Mouse (Mus musculus): ENCODE results near the gene St3gal3. TPM values are rescaled to one million over a fixed set of nuclear protein-coding genes. Genes with fewer than 3 reads are reported as not detected.

St3gal3 gene
- polyA plus RNA-seq, 1 experiment from 2014 or later = 1.6 TPM

GRCm38 (mm10) chr4:117890031-117890430 is 244.7 kb downstream of the St3gal3 start:
- no peak overlapping the region for H3K9ac ChIP-seq
- H3K9me3 ChIP-seq (replicated peaks) = no peaks in the 10 kb centered on the region
- peaks cover 44% of the 10 kb centered on the region for H3K36me3 ChIP-seq
- peaks cover 40% of the 10 kb centered on the region for H3K4me1 ChIP-seq (replicated peaks)
- no peak overlapping the region for H3K4me3 ChIP-seq (replicated peaks)
- no peak overlapping the region for H3K27ac ChIP-seq
- ATAC-seq (ENCODE audit: low read depth) (no peak), DNase-seq (no peak)
- no peaks in the 10 kb centered on the region for H3K27me3 ChIP-seq
- 82% methylated on average over 14 of the region's 14 CpGs for WGBS (ENCODE audit: insufficient replicate concordance)
- H3K4me2 ChIP-seq = no peak overlapping the region

GRCm38 (mm10) chr4:117889471-117889870 is 245.2 kb downstream of the St3gal3 start:
- H3K4me3 ChIP-seq (replicated peaks) = no peak overlapping the region
- H3K27ac ChIP-seq = no peak overlapping the region
- DNase-seq = no peak
- H3K9me3 ChIP-seq (replicated peaks) = no peaks in the 10 kb centered on the region
- peaks cover 45% of the 10 kb centered on the region for H3K4me1 ChIP-seq (replicated peaks)
- H3K27me3 ChIP-seq = peaks cover under 1% of the 10 kb centered on the region; the same call in 1 of the 2 replicates
- H3K4me2 ChIP-seq = no peak overlapping the region
- no peak overlapping the region for H3K9ac ChIP-seq
- ATAC-seq (ENCODE audit: low read depth) = no peak
- peaks cover 44% of the 10 kb centered on the region for H3K36me3 ChIP-seq
- WGBS (ENCODE audit: insufficient replicate concordance) = 80% methylated on average over 15 of the region's 15 CpGs

- Histone ChIP-seq H3K9ac (peak overlapping the region; percentile 97; the same call in 1 of the 2 replicates), H3K27me3 (peaks cover 16% of the 10 kb centered on the region), H3K27ac (peak overlapping the region; percentile 34), H3K4me2 (peak overlapping the region; percentile 88), H3K36me3 (peaks cover 44% of the 10 kb centered on the region), H3K9me3 (replicated peaks) (no peaks in the 10 kb centered on the region), H3K4me3 (replicated peaks) (peak overlapping the region; percentile 91), H3K4me1 (replicated peaks) (peaks cover 61% of the 10 kb centered on the region)
- DNase-seq (no peak), ATAC-seq (ENCODE audit: low read depth) (no peak)
- WGBS (ENCODE audit: insufficient replicate concordance) = 63% methylated on average over 2 of the region's 2 CpGs
Measured at GRCm38 (mm10) chr4:117887920-117888319, 246.8 kb downstream of the St3gal3 start.

- ATAC-seq (ENCODE audit: low read depth) (peak; percentile 87), DNase-seq (peak; percentile 91)
- no peaks in the 10 kb centered on the region for H3K9me3 ChIP-seq (replicated peaks)
- peak within 1 kb of the TSS; percentile 97 for H3K9ac ChIP-seq
- peak within 1 kb of the TSS; percentile 88 for H3K4me2 ChIP-seq
- peaks cover 24% of the 10 kb centered on the region for H3K27me3 ChIP-seq
- peaks cover 44% of the 10 kb centered on the region for H3K36me3 ChIP-seq
- WGBS (ENCODE audit: insufficient replicate concordance) = under 1% methylated on average over 37 of the region's 37 CpGs
- H3K4me1 ChIP-seq (replicated peaks) = peaks cover 63% of the 10 kb centered on the region
- peak within 1 kb of the TSS; percentile 91 for H3K4me3 ChIP-seq (replicated peaks)
- peak within 1 kb of the TSS; percentile 89 for H3K27ac ChIP-seq
Measured at GRCm38 (mm10) chr4:117887133-117887532, 247.6 kb downstream of the St3gal3 start, which contains the start of gene Atp6v0b. Gene Atp6v0b (minus strand): TSS chr4:117887333.

- Histone ChIP-seq H3K9me3 (replicated peaks) (no peaks in the 10 kb centered on the region), H3K4me1 (replicated peaks) (peaks cover 62% of the 10 kb centered on the region), H3K4me2 (peak overlapping the region; percentile 88), H3K9ac (peak overlapping the region; percentile 97), H3K36me3 (peaks cover 44% of the 10 kb centered on the region), H3K4me3 (replicated peaks) (peak overlapping the region; percentile 91), H3K27ac (peak overlapping the region; percentile 89), H3K27me3 (peaks cover 28% of the 10 kb centered on the region)
- ATAC-seq (ENCODE audit: low read depth) (peak; percentile 39), DNase-seq (peak; percentile 41)
- WGBS (ENCODE audit: insufficient replicate concordance) = under 1% methylated on average over 24 of the region's 24 CpGs
Measured at GRCm38 (mm10) chr4:117886644-117887043, 248.1 kb downstream of the St3gal3 start.

- no peak for ATAC-seq (ENCODE audit: low read depth)
- no peak for DNase-seq
- Histone ChIP-seq H3K27ac (peak overlapping the region; percentile 89), H3K36me3 (peaks cover 47% of the 10 kb centered on the region), H3K4me2 (peak overlapping the region; percentile 88), H3K9ac (peak overlapping the region; percentile 97), H3K4me3 (replicated peaks) (peak overlapping the region; percentile 91), H3K9me3 (replicated peaks) (no peaks in the 10 kb centered on the region), H3K4me1 (replicated peaks) (peaks cover 57% of the 10 kb centered on the region), H3K27me3 (peaks cover 35% of the 10 kb centered on the region)
- 70% methylated on average over 9 of the region's 9 CpGs for WGBS (ENCODE audit: insufficient replicate concordance)
Measured at GRCm38 (mm10) chr4:117885994-117886393, 248.7 kb downstream of the St3gal3 start.

- Histone ChIP-seq H3K4me3 (replicated peaks) (no peak overlapping the region; the same call in 1 of the 2 replicates), H3K27ac (no peak overlapping the region), H3K4me1 (replicated peaks) (peaks cover 49% of the 10 kb centered on the region), H3K36me3 (peaks cover 39% of the 10 kb centered on the region), H3K27me3 (peaks cover 44% of the 10 kb centered on the region), H3K4me2 (peak overlapping the region; percentile 88; the same call in 1 of the 2 replicates), H3K9me3 (replicated peaks) (no peaks in the 10 kb centered on the region), H3K9ac (0 out of 2 replicates have a peak overlapping the region, but pooled peaks have one; percentile 26)
- no peak for DNase-seq
- ATAC-seq (ENCODE audit: low read depth) = no peak
- WGBS (ENCODE audit: insufficient replicate concordance) = 89% methylated on average over 10 of the region's 10 CpGs
Measured at GRCm38 (mm10) chr4:117885093-117885492, 249.6 kb downstream of the St3gal3 start.

GRCm38 (mm10) chr4:117884146-117884545 is 250.6 kb downstream of the St3gal3 start:
- DNase-seq = no peak
- H3K27ac ChIP-seq = no peak overlapping the region
- peaks cover 29% of the 10 kb centered on the region for H3K36me3 ChIP-seq
- H3K4me1 ChIP-seq (replicated peaks) = peaks cover 49% of the 10 kb centered on the region
- 94% methylated on average over 1 of the region's 1 CpGs for WGBS (ENCODE audit: insufficient replicate concordance)
- peak overlapping the region; percentile 66 for H3K4me3 ChIP-seq (replicated peaks)
- no peak for ATAC-seq (ENCODE audit: low read depth)
- peaks cover 45% of the 10 kb centered on the region for H3K27me3 ChIP-seq
- H3K9ac ChIP-seq = 0 out of 2 replicates have a peak overlapping the region, but pooled peaks have one; percentile 9
- no peaks in the 10 kb centered on the region for H3K9me3 ChIP-seq (replicated peaks)
- peak overlapping the region; percentile 93 for H3K4me2 ChIP-seq

GRCm38 (mm10) chr4:117882701-117883691 is 251.7 kb downstream of the St3gal3 start, which contains the start of gene B4galt2:
Gene B4galt2 (minus strand): TSS chr4:117883487.
- H3K4me3 ChIP-seq (replicated peaks) = peak within 1 kb of the TSS; percentile 66
- peak within 1 kb of the TSS; percentile 93 for H3K4me2 ChIP-seq
- no peaks in the 10 kb centered on the region for H3K9me3 ChIP-seq (replicated peaks)
- peaks cover 45% of the 10 kb centered on the region for H3K27me3 ChIP-seq
- H3K36me3 ChIP-seq = peaks cover 27% of the 10 kb centered on the region
- H3K27ac ChIP-seq = no peak within 1 kb of the TSS
- 3% methylated on average over 75 of the region's 103 CpGs for WGBS (ENCODE audit: insufficient replicate concordance)
- ATAC-seq (ENCODE audit: low read depth) (0 out of 2 replicates have a peak, but pooled peaks have one; percentile 3), DNase-seq (no peak)
- peak within 1 kb of the TSS; percentile 68 for H3K9ac ChIP-seq
- H3K4me1 ChIP-seq (replicated peaks) = peaks cover 47% of the 10 kb centered on the region
